Mouse (Mus musculus): Measurements from ENCODE around the gene Clock. TPM values are rescaled to one million over a fixed set of nuclear protein-coding genes. Genes with fewer than 3 reads are reported as not detected.

The Clock gene
- polyA plus RNA-seq, 1 experiment = 16.0 TPM

GRCm38 (mm10) chr5:76243274-76243673 is 61.3 kb downstream of the Clock start:
- Histone ChIP-seq H3K4me1 (ENCODE audit: control insufficient read depth, insufficient read depth, low read length) (no peaks in the 10 kb centered on the region), H3K4me3 (ENCODE audit: insufficient read depth, low read length) (no peak overlapping the region)

DNA sequence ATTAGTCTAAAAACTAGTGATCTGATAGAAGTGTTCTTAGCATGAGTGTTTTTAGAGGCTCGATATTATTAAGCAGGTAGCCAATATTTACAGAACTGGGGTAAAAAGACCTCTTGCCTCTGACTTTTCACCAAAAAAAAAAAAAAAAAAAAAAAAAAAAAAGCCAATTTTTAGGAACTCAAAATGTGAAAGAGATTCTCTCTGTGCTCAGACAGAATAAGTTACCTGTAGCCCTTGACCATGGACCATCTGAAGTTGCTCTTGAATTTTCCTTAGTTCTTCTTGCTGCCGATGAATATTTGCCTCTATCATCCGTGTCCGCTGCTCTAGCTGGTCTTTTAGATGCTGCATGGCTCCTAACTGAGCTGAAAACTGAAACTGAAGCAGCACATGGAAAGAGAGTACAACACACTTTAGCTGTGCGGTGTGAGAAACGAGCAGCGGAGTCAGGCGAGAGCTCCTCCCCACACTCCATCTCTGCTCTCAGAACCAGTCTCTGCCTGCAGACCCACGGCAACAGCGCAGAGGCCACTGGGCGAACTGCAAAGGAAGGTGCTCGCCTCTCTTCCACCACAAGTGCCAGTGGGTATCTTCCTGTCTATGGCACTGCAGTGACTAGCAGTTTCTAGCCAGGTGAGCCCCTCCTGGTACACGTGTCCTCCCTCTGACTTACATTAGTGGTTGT is 73.3 kb downstream of the Clock start:
- H3K27ac ChIP-seq (ENCODE audit: insufficient read depth, low read depth, low read length) = no peak overlapping the region
- no peak overlapping the region for H3K4me3 ChIP-seq (ENCODE audit: insufficient read depth, low read length)
- no peaks in the 10 kb centered on the region for H3K4me1 ChIP-seq (ENCODE audit: control insufficient read depth, insufficient read depth, low read length)
- no peak for TF ChIP-seq POLR2A (IDR thresholded peaks at IDR 0.05; ENCODE audit: borderline replicate concordance, low read depth, low read length)
- no peak for TF ChIP-seq CTCF (IDR thresholded peaks at IDR 0.05; ENCODE audit: low read depth, low read length)

More at GRCm38 (mm10) chr5:76243274-76243673, 61.3 kb downstream of the Clock start:
- TF ChIP-seq POLR2A (IDR thresholded peaks at IDR 0.05; ENCODE audit: borderline replicate concordance, low read depth, low read length) (no peak), CTCF (IDR thresholded peaks at IDR 0.05; ENCODE audit: low read depth, low read length) (no peak)
- no peak overlapping the region for H3K27ac ChIP-seq (ENCODE audit: insufficient read depth, low read depth, low read length)

- no peak overlapping the region for H3K4me3 ChIP-seq (ENCODE audit: insufficient read depth, low read length)
- H3K4me1 ChIP-seq (ENCODE audit: control insufficient read depth, insufficient read depth, low read length) = no peaks in the 10 kb centered on the region
- H3K27ac ChIP-seq (ENCODE audit: insufficient read depth, low read depth, low read length) = no peak overlapping the region
- TF ChIP-seq CTCF (IDR thresholded peaks at IDR 0.05; ENCODE audit: low read depth, low read length) (no peak), POLR2A (IDR thresholded peaks at IDR 0.05; ENCODE audit: borderline replicate concordance, low read depth, low read length) (no peak)
These were observed 87.9 kb downstream of the Clock start for GRCm38 (mm10) chr5:76216691-76217090.

- peaks cover 2% of the 10 kb centered on the region for H3K4me1 ChIP-seq (ENCODE audit: control insufficient read depth, insufficient read depth, low read length)
- TF ChIP-seq CTCF (IDR thresholded peaks at IDR 0.05; ENCODE audit: low read depth, low read length) (no peak), POLR2A (IDR thresholded peaks at IDR 0.05; ENCODE audit: borderline replicate concordance, low read depth, low read length) (no peak)
- H3K4me3 ChIP-seq (ENCODE audit: insufficient read depth, low read length) = no peak overlapping the region
- H3K27ac ChIP-seq (ENCODE audit: insufficient read depth, low read depth, low read length) = no peak overlapping the region
These were observed 96.5 kb downstream of the Clock start for GRCm38 (mm10) chr5:76208066-76208465.

DNA sequence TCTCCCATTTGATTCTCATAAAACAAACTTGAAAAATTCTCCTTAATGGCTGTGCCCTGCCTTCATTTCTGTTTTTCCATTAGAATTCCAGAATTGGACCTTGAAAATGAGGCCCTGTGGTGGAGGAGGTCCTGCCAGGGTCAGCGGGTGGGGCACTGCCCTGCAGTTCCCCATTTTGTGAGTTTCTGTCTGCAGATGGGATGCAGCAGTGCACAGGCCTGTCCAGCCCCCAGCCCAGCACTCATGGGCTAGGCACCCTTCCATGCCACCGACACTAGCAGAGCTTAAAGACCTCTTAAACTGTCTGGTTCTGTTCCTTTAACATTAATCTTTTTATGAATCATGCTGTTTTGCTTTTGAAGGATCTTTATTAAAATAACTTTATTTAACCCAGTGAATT is 98.7 kb downstream of the Clock start:
- TF ChIP-seq POLR2A (IDR thresholded peaks at IDR 0.05; ENCODE audit: borderline replicate concordance, low read depth, low read length) = no peak
- TF ChIP-seq CTCF (IDR thresholded peaks at IDR 0.05; ENCODE audit: low read depth, low read length) = no peak
- Histone ChIP-seq H3K4me1 (ENCODE audit: control insufficient read depth, insufficient read depth, low read length) (peaks cover 4% of the 10 kb centered on the region), H3K27ac (ENCODE audit: insufficient read depth, low read depth, low read length) (no peak overlapping the region), H3K4me3 (ENCODE audit: insufficient read depth, low read length) (no peak overlapping the region)

DNA sequence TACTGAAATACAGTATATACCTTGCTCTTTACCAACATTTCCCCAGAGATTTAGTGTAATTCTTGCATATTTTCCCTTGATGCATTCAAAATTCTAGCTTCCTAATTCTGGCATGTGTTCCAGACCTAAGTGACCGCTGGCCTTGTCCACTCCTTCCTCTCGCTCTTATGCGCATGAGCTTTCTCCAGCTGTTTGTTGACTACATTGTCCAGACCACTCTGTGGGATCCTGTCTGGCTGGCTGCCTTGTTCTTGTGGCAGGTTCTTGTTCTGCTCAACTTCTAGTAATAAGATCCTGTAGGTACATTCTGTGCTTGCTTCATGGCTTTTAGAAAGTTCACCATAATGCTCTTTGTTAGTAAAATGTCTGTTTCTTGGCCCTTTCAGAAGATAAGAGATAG is 101.4 kb downstream of the Clock start:
- no peak overlapping the region for H3K4me3 ChIP-seq (ENCODE audit: insufficient read depth, low read length)
- no peak for TF ChIP-seq CTCF (IDR thresholded peaks at IDR 0.05; ENCODE audit: low read depth, low read length)
- no peak for TF ChIP-seq POLR2A (IDR thresholded peaks at IDR 0.05; ENCODE audit: borderline replicate concordance, low read depth, low read length)
- H3K4me1 ChIP-seq (ENCODE audit: control insufficient read depth, insufficient read depth, low read length) = peaks cover 4% of the 10 kb centered on the region
- no peak overlapping the region for H3K27ac ChIP-seq (ENCODE audit: insufficient read depth, low read depth, low read length)

GRCm38 (mm10) chr5:76199346-76199745 is 105.2 kb downstream of the Clock start:
- TF ChIP-seq POLR2A (IDR thresholded peaks at IDR 0.05; ENCODE audit: borderline replicate concordance, low read depth, low read length) (no peak), CTCF (IDR thresholded peaks at IDR 0.05; ENCODE audit: low read depth, low read length) (no peak)
- peaks cover 8% of the 10 kb centered on the region for H3K4me1 ChIP-seq (ENCODE audit: control insufficient read depth, insufficient read depth, low read length)
- H3K4me3 ChIP-seq (ENCODE audit: insufficient read depth, low read length) = no peak overlapping the region
- H3K27ac ChIP-seq (ENCODE audit: insufficient read depth, low read depth, low read length) = no peak overlapping the region

GRCm38 (mm10) chr5:76194377-76194945 is 110.1 kb downstream of the Clock start:
- H3K4me1 ChIP-seq (ENCODE audit: control insufficient read depth, insufficient read depth, low read length) = peaks cover 19% of the 10 kb centered on the region
- H3K27ac ChIP-seq (ENCODE audit: insufficient read depth, low read depth, low read length) = no peak overlapping the region
- TF ChIP-seq POLR2A (IDR thresholded peaks at IDR 0.05; ENCODE audit: borderline replicate concordance, low read depth, low read length) (no peak), CTCF (IDR thresholded peaks at IDR 0.05; ENCODE audit: low read depth, low read length) (no peak)
- no peak overlapping the region for H3K4me3 ChIP-seq (ENCODE audit: insufficient read depth, low read length)

GRCm38 (mm10) chr5:76193075-76193474 is 111.5 kb downstream of the Clock start:
- H3K27ac ChIP-seq (ENCODE audit: insufficient read depth, low read depth, low read length) = no peak overlapping the region
- no peak overlapping the region for H3K4me3 ChIP-seq (ENCODE audit: insufficient read depth, low read length)
- no peak for TF ChIP-seq CTCF (IDR thresholded peaks at IDR 0.05; ENCODE audit: low read depth, low read length)
- TF ChIP-seq POLR2A (IDR thresholded peaks at IDR 0.05; ENCODE audit: borderline replicate concordance, low read depth, low read length) = no peak
- H3K4me1 ChIP-seq (ENCODE audit: control insufficient read depth, insufficient read depth, low read length) = peaks cover 24% of the 10 kb centered on the region

DNA sequence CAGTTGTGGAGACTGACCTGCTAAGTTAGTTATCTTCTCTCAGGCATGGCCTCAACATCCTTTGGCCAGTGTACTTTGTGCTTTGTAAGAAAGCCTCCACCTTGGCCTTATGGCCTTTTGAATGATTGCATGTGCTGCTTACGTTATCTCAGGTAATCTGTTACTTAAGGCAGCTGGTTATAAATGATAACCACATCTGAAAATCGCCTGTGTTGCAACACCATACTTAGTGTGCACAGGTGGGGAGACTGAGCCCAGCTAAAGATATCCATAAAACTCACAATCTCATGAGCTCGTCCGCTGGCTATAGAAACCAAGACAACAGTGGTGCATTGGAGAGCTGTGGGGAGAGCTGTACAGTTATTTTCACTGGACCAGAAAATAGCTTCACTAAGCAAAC is 114.0 kb downstream of the Clock start:
- H3K4me3 ChIP-seq (ENCODE audit: insufficient read depth, low read length) = no peak overlapping the region
- TF ChIP-seq CTCF (IDR thresholded peaks at IDR 0.05; ENCODE audit: low read depth, low read length) (no peak), POLR2A (IDR thresholded peaks at IDR 0.05; ENCODE audit: borderline replicate concordance, low read depth, low read length) (no peak)
- peaks cover 38% of the 10 kb centered on the region for H3K4me1 ChIP-seq (ENCODE audit: control insufficient read depth, insufficient read depth, low read length)
- no peak overlapping the region for H3K27ac ChIP-seq (ENCODE audit: insufficient read depth, low read depth, low read length)

Measured in bone marrow macrophage, adult 2 months (primary cell).